Mouse (Mus musculus): ENCODE measurements around the gene Adipor2.

Adipor2 gene

GRCm38 (mm10) chr6:119313588-119314375 is 103.7 kb downstream of the Adipor2 start:
- no peak for DNase-seq (ENCODE audit: low read depth, low spot score)

GRCm38 (mm10) chr6:119313096-119313495 is 104.4 kb downstream of the Adipor2 start:
- no peak for DNase-seq (ENCODE audit: low read depth, low spot score)

GRCm38 (mm10) chr6:119312381-119312780 is 105.1 kb downstream of the Adipor2 start:
- DNase-seq (ENCODE audit: low read depth, low spot score): no peak

GRCm38 (mm10) chr6:119310176-119310575 is 107.3 kb downstream of the Adipor2 start:
- DNase-seq (ENCODE audit: low read depth, low spot score): no peak

GRCm38 (mm10) chr6:119307867-119308413 is 109.6 kb downstream of the Adipor2 start:
- no peak for DNase-seq (ENCODE audit: low read depth, low spot score)

GRCm38 (mm10) chr6:119303331-119303730 is 114.2 kb downstream of the Adipor2 start:
- DNase-seq (ENCODE audit: low read depth, low spot score): no peak

Measured in brain, embryonic 18.5 days (tissue).